Mouse (Mus musculus): ENCODE results near the gene Calcr.
A peak's percentile ranks its signal among the peaks of the same experiment; 100 is the strongest.
"Not testable (repeated sequence)": the region's sequence is repeated elsewhere in the genome, so short reads cannot be mapped to it uniquely, and the experiment has no call there.

The Calcr gene

DNA sequence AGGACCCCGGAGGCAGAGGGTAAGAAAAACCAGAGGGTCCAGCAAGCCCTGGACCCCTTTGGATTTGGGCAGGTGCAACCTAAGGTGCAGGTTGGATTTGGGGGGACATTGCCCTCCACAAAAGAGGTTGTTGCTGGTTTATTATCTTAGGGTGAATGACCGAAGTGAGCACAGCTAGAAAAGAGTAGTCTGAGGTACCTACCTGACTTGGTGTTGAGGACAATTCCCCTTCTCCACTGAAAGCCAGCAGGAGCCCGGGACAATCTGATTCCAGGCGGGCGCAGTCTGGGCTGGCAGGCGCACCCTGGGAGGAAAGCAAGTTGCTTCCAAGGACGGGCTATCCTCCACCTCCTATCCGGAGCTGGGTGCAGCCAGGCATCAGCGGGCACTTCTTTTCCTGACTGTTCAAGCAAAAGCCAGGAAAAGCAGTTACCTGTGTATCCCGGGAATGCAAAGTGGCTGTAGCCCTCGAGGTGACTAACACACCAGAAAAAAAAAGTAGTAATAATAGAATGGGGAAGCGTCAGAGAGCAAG is at the start of gene Calcr:
Gene Calcr, minus strand, starts transcription at position 485 of the 535 bp plus-strand sequence.
- no peak for DNase-seq

DNA sequence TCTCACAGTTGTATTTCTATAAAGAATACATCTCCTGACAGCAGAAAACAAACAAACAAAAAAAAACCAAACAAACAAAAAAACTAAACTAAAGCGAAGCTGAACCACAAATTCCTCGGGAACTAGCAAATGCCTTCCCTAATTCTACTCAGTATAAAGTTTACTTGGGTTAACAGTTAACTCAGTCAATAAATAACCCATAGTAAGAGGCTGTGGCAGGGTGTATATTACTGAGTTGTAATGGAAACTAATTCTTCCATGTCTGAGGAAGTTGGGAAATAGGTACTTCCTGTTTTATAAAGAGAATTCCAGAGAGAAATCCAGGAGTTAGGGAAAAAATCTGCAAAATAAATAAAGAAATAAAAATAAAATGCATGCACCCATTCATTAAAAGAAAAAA is 3.0 kb upstream of the Calcr start:
- no peak for DNase-seq

DNA sequence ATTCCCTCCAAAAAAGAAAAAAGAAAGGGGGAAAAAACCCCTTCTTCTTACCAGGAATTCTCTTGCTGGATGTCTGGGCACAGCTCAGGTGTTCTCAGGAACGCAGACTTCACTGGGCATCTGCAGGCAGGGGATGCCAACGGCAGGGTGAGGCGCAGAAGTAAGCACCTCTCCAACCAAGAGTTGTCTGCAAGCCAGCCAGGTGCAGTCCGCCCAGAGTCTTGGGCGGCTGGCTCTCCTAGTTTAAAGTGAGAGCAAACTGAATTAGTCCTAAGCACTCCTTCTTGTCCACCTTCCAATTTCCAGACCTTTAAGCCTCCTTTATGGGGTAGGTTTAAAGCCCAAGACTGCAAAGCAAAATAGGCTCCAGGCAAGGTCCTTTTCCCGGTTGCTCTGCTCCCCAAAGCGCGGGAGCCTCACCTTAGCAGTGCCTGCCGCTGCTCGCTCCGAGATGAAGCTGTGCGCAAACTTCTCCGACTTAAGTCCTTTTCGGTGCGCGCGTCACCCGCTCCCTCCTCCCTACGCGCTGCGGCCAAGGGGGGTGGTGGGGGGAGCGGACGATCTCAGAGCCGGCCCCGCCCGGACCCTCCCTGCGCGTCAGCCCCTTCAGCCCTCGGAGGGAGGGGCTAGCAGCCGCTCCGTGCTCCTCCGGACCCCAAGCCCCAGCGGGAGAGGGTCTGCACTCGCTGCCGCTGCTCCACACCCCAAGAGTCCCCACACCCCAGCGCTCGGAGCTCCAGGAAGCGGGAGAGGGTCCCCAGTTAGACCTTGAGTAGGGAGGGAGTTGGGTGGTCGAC is 1.1 kb downstream of the Calcr start:
- DNase-seq = peak; percentile 5 to 43

DNA sequence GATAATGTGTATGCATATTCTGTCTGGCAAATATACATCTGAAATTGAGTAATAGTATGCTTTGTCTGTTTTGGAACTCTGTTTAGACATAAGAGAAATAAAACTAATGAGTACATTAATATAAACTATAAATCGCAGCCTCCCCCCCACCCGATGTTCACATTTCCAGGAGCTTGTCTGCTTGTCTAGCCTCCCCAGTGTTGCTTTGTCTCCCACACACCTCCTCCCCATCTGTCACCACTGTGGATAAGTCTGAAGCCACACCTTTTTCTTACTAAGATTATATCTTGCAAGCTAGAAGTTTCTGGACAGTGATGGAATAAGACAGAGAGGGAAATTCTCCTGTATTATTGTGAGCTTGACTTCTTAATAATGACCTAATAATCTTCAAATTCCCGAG is 12.9 kb downstream of the Calcr start:
- no peak for DNase-seq

DNA sequence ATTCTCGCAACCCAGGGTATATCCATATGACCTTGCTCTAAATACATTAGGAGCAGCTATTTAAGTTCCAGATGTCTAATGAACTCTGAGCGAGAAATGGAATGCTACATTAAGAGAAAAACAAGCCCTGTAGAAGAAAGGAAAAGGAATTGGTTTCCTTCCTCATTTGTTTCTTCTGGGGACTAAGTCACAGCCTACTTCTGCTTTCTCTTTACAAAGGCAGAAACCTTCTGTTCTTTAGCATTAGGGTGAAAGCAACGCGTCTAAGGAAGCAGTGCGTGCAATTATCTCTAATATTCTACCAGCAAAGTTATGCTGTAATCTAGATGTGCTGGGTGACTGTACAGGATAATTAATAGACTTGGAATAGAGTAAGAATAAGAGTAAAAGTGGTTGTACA is 14.9 kb downstream of the Calcr start:
- no peak for DNase-seq

DNA sequence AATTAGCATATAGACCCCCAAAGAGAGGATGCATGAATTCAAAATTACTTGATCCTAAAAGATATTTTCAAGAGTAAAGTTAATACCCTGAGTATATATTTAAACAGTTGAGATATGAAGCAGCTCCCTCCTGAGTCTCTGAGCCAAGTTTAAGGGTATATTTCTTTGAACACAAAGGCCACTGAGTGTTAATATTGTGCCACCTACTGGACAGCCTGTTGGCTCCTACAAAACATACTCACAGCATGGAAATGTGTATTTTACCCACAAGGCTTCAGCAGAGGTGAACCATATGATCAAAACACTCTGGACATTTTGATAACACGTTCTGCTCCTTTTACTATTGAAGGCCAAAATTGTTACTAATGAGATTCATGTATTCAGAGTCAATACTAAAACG is 19.0 kb downstream of the Calcr start:
- no peak for DNase-seq

DNA sequence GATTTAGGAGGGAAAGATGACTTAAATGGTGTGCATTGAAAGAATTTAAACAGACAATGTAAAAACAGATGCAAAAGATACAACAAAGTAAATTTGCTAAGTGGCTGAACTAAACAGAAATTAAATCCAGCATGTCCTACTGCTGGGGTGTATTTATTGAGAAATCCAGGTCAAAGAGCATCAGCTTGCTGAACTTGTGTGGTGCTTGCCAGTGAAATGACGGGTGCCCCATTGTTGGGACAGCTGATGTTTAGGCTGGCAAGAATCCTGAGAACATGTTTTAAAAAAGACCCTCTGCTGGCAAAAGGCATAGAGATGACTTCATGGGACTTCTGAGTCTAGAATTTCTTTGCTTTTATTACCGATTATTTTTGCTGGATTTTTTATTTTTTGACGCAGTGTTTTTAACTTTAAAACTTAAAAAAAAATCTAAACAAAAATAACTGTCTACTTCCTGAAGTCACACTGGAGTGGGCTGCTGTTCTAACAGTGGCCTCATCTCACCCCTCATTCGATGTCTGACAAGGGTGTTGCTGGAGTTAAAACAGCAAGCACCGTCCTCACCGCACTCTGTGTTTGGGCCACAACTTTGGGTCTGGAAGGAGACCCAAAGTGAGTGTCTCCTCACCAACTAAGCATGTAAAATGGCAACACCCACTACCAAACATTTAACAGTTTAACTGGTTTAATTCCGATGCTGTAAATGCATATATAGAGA is 22.4 kb downstream of the Calcr start:
- DNase-seq = no peak

DNA sequence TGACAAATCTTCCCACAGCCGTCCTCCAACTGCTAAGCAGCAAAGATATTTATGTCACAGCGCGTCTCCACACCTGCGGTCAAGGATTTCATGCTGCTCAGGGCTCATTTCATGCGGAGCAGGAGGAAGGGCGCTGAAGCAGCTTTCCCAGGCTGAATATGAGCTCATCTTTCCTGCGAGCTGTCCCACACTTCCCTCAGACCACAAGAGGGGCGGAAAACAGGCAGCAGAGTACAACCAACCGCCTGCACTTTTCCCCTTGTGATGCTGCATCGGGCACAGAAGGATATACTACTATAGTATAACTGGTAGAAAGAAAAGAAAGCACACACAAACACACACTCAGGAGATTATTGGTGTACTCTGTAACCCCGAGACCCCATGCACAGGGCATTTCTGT is 23.2 kb downstream of the Calcr start:
- DNase-seq = no peak

DNA sequence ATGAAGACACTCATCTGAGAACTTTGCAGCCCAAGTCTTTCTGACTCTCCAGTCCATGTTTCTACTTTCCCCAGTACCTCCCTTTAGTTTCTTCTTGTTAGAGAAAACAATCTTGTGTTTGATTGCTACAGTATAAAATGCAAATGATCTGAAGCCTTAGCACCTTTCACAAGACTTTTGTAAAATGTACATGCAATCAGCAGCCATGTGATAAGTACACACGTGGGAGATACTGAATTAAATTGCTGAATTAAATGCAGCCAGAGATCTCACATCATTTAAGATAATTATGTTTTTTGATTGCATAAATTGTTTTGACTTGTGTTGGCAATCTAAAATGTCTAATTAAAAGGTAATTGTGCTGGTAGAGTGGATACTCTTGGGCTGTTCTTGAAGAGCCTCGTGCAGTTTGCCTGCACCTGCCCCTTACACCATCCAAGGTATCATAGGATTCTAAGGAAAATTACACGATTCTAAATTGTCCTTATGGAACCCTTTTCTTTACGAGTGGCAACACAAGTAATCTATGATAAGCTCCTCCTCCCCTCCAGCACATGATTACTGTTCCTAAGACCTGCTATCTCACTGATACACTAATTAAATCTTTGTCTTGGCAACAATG is 34.2 kb downstream of the Calcr start:
- no peak for DNase-seq

DNA sequence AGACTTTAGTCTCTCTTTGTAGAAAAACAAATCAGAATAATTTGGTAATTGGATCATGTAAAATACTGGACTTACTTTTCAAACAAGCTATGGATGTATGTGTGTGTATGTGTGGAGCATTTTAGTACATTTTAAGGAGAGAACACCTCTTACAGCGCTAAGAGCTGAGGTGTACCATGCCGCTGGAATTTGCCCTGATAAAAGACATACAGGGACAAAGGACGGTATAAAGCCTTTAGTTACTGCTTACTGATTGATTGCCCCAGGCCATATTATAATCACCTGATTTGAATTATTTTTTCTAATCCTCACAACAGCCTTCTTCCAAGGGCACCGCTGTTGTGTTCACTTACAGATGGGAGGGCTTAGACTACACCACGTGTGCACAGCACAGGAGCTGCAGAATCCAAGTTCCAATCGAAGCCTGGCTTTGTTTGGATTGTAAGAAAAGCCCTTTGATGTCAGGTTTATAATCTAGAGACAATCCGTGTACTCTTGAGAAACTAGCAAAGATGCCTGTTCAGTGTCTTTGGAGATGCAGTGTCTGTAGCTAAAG is 76.3 kb downstream of the Calcr start:
- DNase-seq = no peak

DNA sequence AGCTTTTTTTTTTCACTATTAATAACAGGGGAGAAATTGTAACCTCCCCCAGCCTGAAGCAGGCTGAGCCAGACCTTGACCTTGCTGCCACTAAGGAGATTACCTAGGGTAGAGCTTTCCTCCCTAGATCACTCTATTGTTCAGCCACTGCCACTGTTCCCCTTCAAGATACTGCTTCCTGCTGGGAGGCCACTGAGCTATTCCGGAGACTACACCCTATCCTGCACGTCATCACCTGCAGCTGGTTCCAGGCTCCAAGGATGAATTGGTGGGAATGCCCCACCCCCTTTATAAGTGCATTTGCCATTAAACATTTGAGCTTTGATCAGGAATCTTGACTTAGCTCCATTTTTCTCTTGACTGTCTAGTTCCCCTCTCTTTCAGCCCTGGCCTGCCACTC is 86.2 kb downstream of the Calcr start:
- DNase-seq = not testable (repeated sequence)

DNA sequence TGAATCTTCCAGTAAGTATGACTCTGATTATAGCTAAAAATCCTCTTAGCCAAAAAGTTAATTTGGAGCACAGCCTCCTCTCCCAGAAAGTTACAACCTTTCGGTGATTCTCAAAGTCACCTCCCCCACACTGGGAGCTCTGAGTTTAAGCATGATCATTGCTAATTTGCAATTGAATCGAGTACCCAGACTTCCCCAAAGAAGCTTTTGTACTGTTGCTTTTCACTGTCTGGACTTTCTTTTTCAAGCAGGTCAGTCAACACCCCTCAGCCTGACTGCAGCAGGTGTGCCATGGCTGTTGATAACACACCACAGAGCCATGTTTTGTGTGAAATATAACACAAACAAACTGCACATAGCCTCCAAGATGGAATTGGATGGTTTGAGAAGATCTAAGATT is 86.7 kb downstream of the Calcr start:
- DNase-seq = no peak

DNA sequence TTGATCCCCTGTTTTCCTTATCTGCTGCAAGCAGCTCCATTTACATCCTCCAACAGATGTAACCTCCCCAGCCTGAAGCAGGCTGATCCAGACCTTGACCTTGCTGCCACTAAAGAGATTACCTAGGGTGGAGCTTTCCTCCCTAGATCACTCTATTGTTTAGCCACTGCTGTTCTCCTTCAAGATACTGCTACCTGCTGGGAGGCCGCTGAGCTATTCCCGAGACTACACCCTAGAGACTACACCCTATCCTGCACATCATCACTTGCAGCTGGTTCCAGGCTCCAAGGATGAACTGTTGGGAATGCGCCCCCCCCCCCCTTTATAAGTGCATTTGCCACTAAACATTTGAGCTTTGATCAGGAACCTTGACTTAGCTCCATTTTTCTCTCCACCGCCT is 92.6 kb downstream of the Calcr start:
- not testable (repeated sequence) for DNase-seq

DNA sequence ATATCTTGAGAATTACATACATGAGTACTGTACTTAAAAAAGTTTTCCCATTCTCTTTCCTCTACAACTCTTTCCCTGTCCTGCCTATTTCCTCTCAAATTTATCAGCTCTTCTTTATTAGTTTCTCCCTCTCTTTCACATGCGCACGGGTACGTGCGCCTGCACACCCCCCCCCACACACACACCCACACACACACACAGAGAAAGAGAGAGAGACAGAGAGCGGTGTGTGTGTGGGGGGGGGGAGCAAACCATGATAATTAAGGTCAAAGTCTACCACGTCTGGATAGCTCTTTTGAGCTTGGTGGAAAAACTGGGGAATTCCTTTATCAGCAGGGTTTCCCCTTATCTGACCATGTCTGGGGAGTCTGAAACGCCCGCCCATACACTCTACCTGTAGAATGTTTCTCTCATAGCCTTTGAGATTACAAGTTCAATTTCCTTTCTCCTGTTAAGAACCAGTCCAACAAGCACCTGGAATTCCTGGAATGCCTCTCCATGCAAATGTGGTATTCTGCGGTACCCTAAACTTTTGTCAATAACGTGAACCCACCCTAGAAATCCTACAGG is 100.3 kb downstream of the Calcr start:
- no peak for DNase-seq

DNA sequence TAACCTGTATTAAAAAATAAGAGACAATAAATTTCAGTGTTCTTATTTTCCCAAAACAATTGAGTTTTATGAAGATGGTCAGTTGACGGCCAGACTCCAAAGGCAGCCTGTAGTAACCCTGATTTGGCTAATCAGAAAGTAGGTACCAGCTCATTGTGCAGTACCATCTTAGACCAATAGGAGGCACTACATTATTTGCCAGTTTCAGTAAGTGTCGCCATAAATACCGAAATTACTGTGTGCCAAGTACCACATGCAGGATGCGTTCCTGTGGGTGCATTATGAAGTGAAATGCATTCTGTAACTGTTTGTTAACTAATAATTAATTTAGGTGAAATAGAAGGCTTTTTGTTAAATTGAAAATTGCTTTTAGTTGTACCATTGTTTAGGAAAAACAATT is 106.1 kb downstream of the Calcr start:
- no peak for DNase-seq
